Mouse (Mus musculus) inflammation-experienced regulatory T-cells, adult 6 months (primary cell): ENCODE measurements around the gene Sec14l1. TPM values are rescaled to one million over a fixed set of nuclear protein-coding genes. Genes with fewer than 3 reads are reported as not detected.

Source experiments
- ATAC-seq: one replicate; pipeline ENCODE4 v1.8.0; 2017
- polyA plus RNA-seq, 3 experiments: library from polyadenylated mRNA; unstranded; fragments of 100-300 nt; shearing (Covaris generic); gene quantifications; one replicate each; pipeline ENCODE4 v1.2.1; 2017

Gene Sec14l1
- polyA plus RNA-seq, 3 experiments from 2014 or later, result 20.1 to 25.6 (median 21.9) TPM

GRCm38 (mm10) chr11:117130888-117131287 lies 15.9 kb downstream of the Sec14l1 start:
- ATAC-seq, result no peak

GRCm38 (mm10) chr11:117131450-117131849 lies 16.5 kb downstream of the Sec14l1 start:
- ATAC-seq, result no peak

GRCm38 (mm10) chr11:117134776-117135387 lies 19.9 kb downstream of the Sec14l1 start:
- no peak for ATAC-seq

- no peak for ATAC-seq
These were observed 20.7 kb downstream of the Sec14l1 start for GRCm38 (mm10) chr11:117135457-117136290.

GRCm38 (mm10) chr11:117136880-117137279 lies 21.9 kb downstream of the Sec14l1 start:
- no peak for ATAC-seq

- no peak for ATAC-seq
These were observed 23.3 kb downstream of the Sec14l1 start for GRCm38 (mm10) chr11:117138213-117138761.

GRCm38 (mm10) chr11:117138795-117139463 lies 24.0 kb downstream of the Sec14l1 start:
- ATAC-seq, result no peak

GRCm38 (mm10) chr11:117141376-117142001 lies 26.5 kb downstream of the Sec14l1 start:
- no peak for ATAC-seq

- ATAC-seq, result no peak
These were observed 27.5 kb downstream of the Sec14l1 start for GRCm38 (mm10) chr11:117142507-117142906.

GRCm38 (mm10) chr11:117145451-117146117 lies 30.6 kb downstream of the Sec14l1 start:
- ATAC-seq, result no peak

GRCm38 (mm10) chr11:117146118-117146506 lies 31.1 kb downstream of the Sec14l1 start:
- no peak for ATAC-seq

GRCm38 (mm10) chr11:117146776-117147536 lies 32.0 kb downstream of the Sec14l1 start:
- no peak for ATAC-seq

GRCm38 (mm10) chr11:117148893-117149685 lies 34.1 kb downstream of the Sec14l1 start:
- no peak for ATAC-seq

GRCm38 (mm10) chr11:117150467-117150966 lies 35.5 kb downstream of the Sec14l1 start:
- ATAC-seq, result no peak

- no peak for ATAC-seq
These were observed 36.5 kb downstream of the Sec14l1 start for GRCm38 (mm10) chr11:117151461-117151860.

GRCm38 (mm10) chr11:117152541-117152940 lies 37.6 kb downstream of the Sec14l1 start:
- no peak for ATAC-seq

- no peak for ATAC-seq
These were observed 38.6 kb downstream of the Sec14l1 start for GRCm38 (mm10) chr11:117153553-117153952.

- no peak for ATAC-seq
These were observed 39.3 kb downstream of the Sec14l1 start for GRCm38 (mm10) chr11:117154088-117154815.

GRCm38 (mm10) chr11:117156725-117157124 lies 41.8 kb downstream of the Sec14l1 start:
- ATAC-seq, result no peak
